Mouse (Mus musculus): ENCODE results near the gene Wdfy3. TPM values are rescaled to one million over a fixed set of nuclear protein-coding genes. Genes with fewer than 3 reads are reported as not detected.

Wdfy3 gene
- polyA plus RNA-seq, 1 experiment from 2014 or later = 8.0 TPM

- Histone ChIP-seq H3K9ac (ENCODE audit: low read length) (no peak overlapping the region), H3K4me3 (ENCODE audit: low read length) (no peak overlapping the region), H3K36me3 (ENCODE audit: control insufficient read depth, insufficient read depth) (peaks cover 67% of the 10 kb centered on the region), H3K4me1 (ENCODE audit: control insufficient read depth, insufficient read depth, low read length) (no peaks in the 10 kb centered on the region), H3K27ac (ENCODE audit: low read length) (no peak overlapping the region), H3K4me2 (ENCODE audit: low read depth, low read length) (no peak overlapping the region), H3K9me3 (replicated peaks; ENCODE audit: control insufficient read depth, low read length) (no peaks in the 10 kb centered on the region), H3K27me3 (ENCODE audit: control insufficient read depth, insufficient read depth, low read length) (no peaks in the 10 kb centered on the region)
- no peak for ATAC-seq (replicated peaks; ENCODE audit: extremely low read depth, insufficient read depth, low FRiP score)
- WGBS = 83% methylated on average over 7 of the region's 7 CpGs
Observed at GRCm38 (mm10) chr5:101854667-101855066, 215.1 kb downstream of the Wdfy3 start.

GRCm38 (mm10) chr5:101854100-101854499 is 215.6 kb downstream of the Wdfy3 start:
- ATAC-seq (replicated peaks; ENCODE audit: extremely low read depth, insufficient read depth, low FRiP score) = no peak
- H3K36me3 ChIP-seq (ENCODE audit: control insufficient read depth, insufficient read depth) = peaks cover 69% of the 10 kb centered on the region
- H3K4me2 ChIP-seq (ENCODE audit: low read depth, low read length) = no peak overlapping the region
- H3K4me3 ChIP-seq (ENCODE audit: low read length) = no peak overlapping the region
- no peaks in the 10 kb centered on the region for H3K27me3 ChIP-seq (ENCODE audit: control insufficient read depth, insufficient read depth, low read length)
- 96% methylated on average over 11 of the region's 11 CpGs for WGBS
- no peak overlapping the region for H3K27ac ChIP-seq (ENCODE audit: low read length)
- H3K4me1 ChIP-seq (ENCODE audit: control insufficient read depth, insufficient read depth, low read length) = no peaks in the 10 kb centered on the region
- H3K9me3 ChIP-seq (replicated peaks; ENCODE audit: control insufficient read depth, low read length) = no peaks in the 10 kb centered on the region
- H3K9ac ChIP-seq (ENCODE audit: low read length) = no peak overlapping the region

- Histone ChIP-seq H3K4me2 (ENCODE audit: low read depth, low read length) (no peak overlapping the region), H3K27ac (ENCODE audit: low read length) (no peak overlapping the region), H3K27me3 (ENCODE audit: control insufficient read depth, insufficient read depth, low read length) (no peaks in the 10 kb centered on the region), H3K9ac (ENCODE audit: low read length) (no peak overlapping the region), H3K4me1 (ENCODE audit: control insufficient read depth, insufficient read depth, low read length) (no peaks in the 10 kb centered on the region), H3K9me3 (replicated peaks; ENCODE audit: control insufficient read depth, low read length) (no peaks in the 10 kb centered on the region), H3K4me3 (ENCODE audit: low read length) (no peak overlapping the region), H3K36me3 (ENCODE audit: control insufficient read depth, insufficient read depth) (peaks cover 78% of the 10 kb centered on the region)
- WGBS = 95% methylated on average over 21 of the region's 21 CpGs
- no peak for ATAC-seq (replicated peaks; ENCODE audit: extremely low read depth, insufficient read depth, low FRiP score)
Observed at GRCm38 (mm10) chr5:101852116-101852680, 217.5 kb downstream of the Wdfy3 start.

- H3K9me3 ChIP-seq (replicated peaks; ENCODE audit: control insufficient read depth, low read length) = no peaks in the 10 kb centered on the region
- H3K4me2 ChIP-seq (ENCODE audit: low read depth, low read length) = no peak overlapping the region
- WGBS = 80% methylated on average over 7 of the region's 7 CpGs
- H3K27ac ChIP-seq (ENCODE audit: low read length) = no peak overlapping the region
- no peak overlapping the region for H3K9ac ChIP-seq (ENCODE audit: low read length)
- H3K4me1 ChIP-seq (ENCODE audit: control insufficient read depth, insufficient read depth, low read length) = no peaks in the 10 kb centered on the region
- ATAC-seq (replicated peaks; ENCODE audit: extremely low read depth, insufficient read depth, low FRiP score) = no peak
- H3K4me3 ChIP-seq (ENCODE audit: low read length) = no peak overlapping the region
- peaks cover 89% of the 10 kb centered on the region for H3K36me3 ChIP-seq (ENCODE audit: control insufficient read depth, insufficient read depth)
- H3K27me3 ChIP-seq (ENCODE audit: control insufficient read depth, insufficient read depth, low read length) = no peaks in the 10 kb centered on the region
Observed at GRCm38 (mm10) chr5:101851133-101851532, 218.6 kb downstream of the Wdfy3 start.

GRCm38 (mm10) chr5:101847762-101848161 is 222.0 kb downstream of the Wdfy3 start:
- Histone ChIP-seq H3K4me2 (ENCODE audit: low read depth, low read length) (no peak overlapping the region), H3K36me3 (ENCODE audit: control insufficient read depth, insufficient read depth) (peaks cover 84% of the 10 kb centered on the region), H3K4me1 (ENCODE audit: control insufficient read depth, insufficient read depth, low read length) (no peaks in the 10 kb centered on the region), H3K4me3 (ENCODE audit: low read length) (no peak overlapping the region), H3K27ac (ENCODE audit: low read length) (no peak overlapping the region), H3K27me3 (ENCODE audit: control insufficient read depth, insufficient read depth, low read length) (no peaks in the 10 kb centered on the region), H3K9me3 (replicated peaks; ENCODE audit: control insufficient read depth, low read length) (no peaks in the 10 kb centered on the region), H3K9ac (ENCODE audit: low read length) (no peak overlapping the region)
- no peak for ATAC-seq (replicated peaks; ENCODE audit: extremely low read depth, insufficient read depth, low FRiP score)
- WGBS = 73% methylated on average over 4 of the region's 4 CpGs

- H3K36me3 ChIP-seq (ENCODE audit: control insufficient read depth, insufficient read depth) = peaks cover 85% of the 10 kb centered on the region
- H3K4me1 ChIP-seq (ENCODE audit: control insufficient read depth, insufficient read depth, low read length) = no peaks in the 10 kb centered on the region
Observed at GRCm38 (mm10) chr5:101847323-101847722, 222.4 kb downstream of the Wdfy3 start.

GRCm38 (mm10) chr5:101845930-101846329 is 223.8 kb downstream of the Wdfy3 start:
- no peaks in the 10 kb centered on the region for H3K9me3 ChIP-seq (replicated peaks; ENCODE audit: control insufficient read depth, low read length)
- no peak overlapping the region for H3K4me2 ChIP-seq (ENCODE audit: low read depth, low read length)
- no peak overlapping the region for H3K9ac ChIP-seq (ENCODE audit: low read length)
- WGBS = 95% methylated on average over 8 of the region's 8 CpGs
- H3K27ac ChIP-seq (ENCODE audit: low read length) = no peak overlapping the region
- no peaks in the 10 kb centered on the region for H3K4me1 ChIP-seq (ENCODE audit: control insufficient read depth, insufficient read depth, low read length)
- H3K27me3 ChIP-seq (ENCODE audit: control insufficient read depth, insufficient read depth, low read length) = no peaks in the 10 kb centered on the region
- ATAC-seq (replicated peaks; ENCODE audit: extremely low read depth, insufficient read depth, low FRiP score) = no peak
- H3K36me3 ChIP-seq (ENCODE audit: control insufficient read depth, insufficient read depth) = peaks cover 86% of the 10 kb centered on the region
- no peak overlapping the region for H3K4me3 ChIP-seq (ENCODE audit: low read length)

More at GRCm38 (mm10) chr5:101847323-101847722, 222.4 kb downstream of the Wdfy3 start:
- H3K9me3 ChIP-seq (replicated peaks; ENCODE audit: control insufficient read depth, low read length) = no peaks in the 10 kb centered on the region
- no peak overlapping the region for H3K4me3 ChIP-seq (ENCODE audit: low read length)
- no peak for ATAC-seq (replicated peaks; ENCODE audit: extremely low read depth, insufficient read depth, low FRiP score)
- H3K27ac ChIP-seq (ENCODE audit: low read length) = no peak overlapping the region
- H3K27me3 ChIP-seq (ENCODE audit: control insufficient read depth, insufficient read depth, low read length) = no peaks in the 10 kb centered on the region
- H3K4me2 ChIP-seq (ENCODE audit: low read depth, low read length) = no peak overlapping the region
- 76% methylated on average over 7 of the region's 7 CpGs for WGBS
- H3K9ac ChIP-seq (ENCODE audit: low read length) = no peak overlapping the region

GRCm38 (mm10) chr5:101845011-101845410 is 224.7 kb downstream of the Wdfy3 start:
- H3K9me3 ChIP-seq (replicated peaks; ENCODE audit: control insufficient read depth, low read length) = no peaks in the 10 kb centered on the region
- H3K4me2 ChIP-seq (ENCODE audit: low read depth, low read length) = no peak overlapping the region
- no peaks in the 10 kb centered on the region for H3K27me3 ChIP-seq (ENCODE audit: control insufficient read depth, insufficient read depth, low read length)
- H3K4me1 ChIP-seq (ENCODE audit: control insufficient read depth, insufficient read depth, low read length) = no peaks in the 10 kb centered on the region
- H3K36me3 ChIP-seq (ENCODE audit: control insufficient read depth, insufficient read depth) = peaks cover 86% of the 10 kb centered on the region
- H3K4me3 ChIP-seq (ENCODE audit: low read length) = no peak overlapping the region
- no peak for ATAC-seq (replicated peaks; ENCODE audit: extremely low read depth, insufficient read depth, low FRiP score)
- no peak overlapping the region for H3K27ac ChIP-seq (ENCODE audit: low read length)
- no peak overlapping the region for H3K9ac ChIP-seq (ENCODE audit: low read length)
- 91% methylated on average over 14 of the region's 14 CpGs for WGBS

- H3K36me3 ChIP-seq (ENCODE audit: control insufficient read depth, insufficient read depth) = peaks cover 59% of the 10 kb centered on the region
- no peaks in the 10 kb centered on the region for H3K27me3 ChIP-seq (ENCODE audit: control insufficient read depth, insufficient read depth, low read length)
- 96% methylated on average over 5 of the region's 5 CpGs for WGBS
- no peak overlapping the region for H3K27ac ChIP-seq (ENCODE audit: low read length)
- H3K9me3 ChIP-seq (replicated peaks; ENCODE audit: control insufficient read depth, low read length) = no peaks in the 10 kb centered on the region; the same call in 1 of the 2 replicates
- no peak overlapping the region for H3K9ac ChIP-seq (ENCODE audit: low read length)
- no peak overlapping the region for H3K4me3 ChIP-seq (ENCODE audit: low read length)
- no peaks in the 10 kb centered on the region for H3K4me1 ChIP-seq (ENCODE audit: control insufficient read depth, insufficient read depth, low read length)
- no peak for ATAC-seq (replicated peaks; ENCODE audit: extremely low read depth, insufficient read depth, low FRiP score)
- H3K4me2 ChIP-seq (ENCODE audit: low read depth, low read length) = no peak overlapping the region
Observed at GRCm38 (mm10) chr5:101840476-101840875, 229.2 kb downstream of the Wdfy3 start.

All from heart, embryonic 16.5 days (tissue).